Mouse (Mus musculus): Measurements from ENCODE around the gene Pold1. TPM values are rescaled to one million over a fixed set of nuclear protein-coding genes. Genes with fewer than 3 reads are reported as not detected.

Gene Pold1
- polyA plus RNA-seq, 1 experiment from 2014 or later: 47.8 TPM

DNA sequence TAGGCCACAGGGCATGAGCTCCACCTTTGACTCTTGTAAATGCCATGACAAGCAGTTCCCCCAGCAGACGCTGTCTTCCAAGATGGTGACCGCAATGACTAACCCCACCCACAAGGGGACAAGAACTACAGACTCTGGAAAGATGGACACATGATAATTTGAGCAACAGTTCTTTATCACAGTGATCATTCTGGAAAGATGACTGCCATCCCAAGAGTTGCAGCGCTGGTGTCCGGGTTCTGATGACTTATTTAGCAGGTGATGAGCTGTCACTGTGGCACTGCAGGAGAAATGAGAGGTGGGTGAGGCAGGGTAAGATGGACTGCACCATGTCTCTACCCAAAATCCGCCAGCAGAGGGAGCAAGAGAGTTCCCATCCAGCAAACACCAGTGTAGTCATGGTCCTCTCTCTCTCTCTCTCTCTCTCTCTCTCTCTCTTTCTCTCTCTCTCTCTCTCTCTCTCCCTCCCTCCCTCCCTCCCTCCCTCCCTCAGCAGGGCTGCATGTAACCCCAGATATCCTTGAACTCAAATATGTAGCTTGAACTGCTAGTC lies 47.0 kb downstream of the Pold1 start:
- no peak for ATAC-seq (ENCODE audit: low read depth)
- Histone ChIP-seq H3K4me2 (ENCODE audit: low read depth, low read length) (no peak overlapping the region), H3K4me3 (ENCODE audit: low read depth, low read length) (no peak overlapping the region), H3K9me3 (replicated peaks; ENCODE audit: control insufficient read depth, low read length) (no peaks in the 10 kb centered on the region), H3K36me3 (ENCODE audit: control insufficient read depth, insufficient read depth) (no peaks in the 10 kb centered on the region), H3K27me3 (ENCODE audit: control insufficient read depth, insufficient read depth, low read depth, low read length) (peaks cover 2% of the 10 kb centered on the region), H3K9ac (ENCODE audit: low read depth, low read length) (no peak overlapping the region), H3K27ac (ENCODE audit: low read length) (no peak overlapping the region), H3K4me1 (ENCODE audit: control insufficient read depth, low read depth, low read length) (peaks cover 12% of the 10 kb centered on the region)
- 23% methylated on average over 5 of the region's 5 CpGs for WGBS (ENCODE audit: insufficient replicate concordance)

DNA sequence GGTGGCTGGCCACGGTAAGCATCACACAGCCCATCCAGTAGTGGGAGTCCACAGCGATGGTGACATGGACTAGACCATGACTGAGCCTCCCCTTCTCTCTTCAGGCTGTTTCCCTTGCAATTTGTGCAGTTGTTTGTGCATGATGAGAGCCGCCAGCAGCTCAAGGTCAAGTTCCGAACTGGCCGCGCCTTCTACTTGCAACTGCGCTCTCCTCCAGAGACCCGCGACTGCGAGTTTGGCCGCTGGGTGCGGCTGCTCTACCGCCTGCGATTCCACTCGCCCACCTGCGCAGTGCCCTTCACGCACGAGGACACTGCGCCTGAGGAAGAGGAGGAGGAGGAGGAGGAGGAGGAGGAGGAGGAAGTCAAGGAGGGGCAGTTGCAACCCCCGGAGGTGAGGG lies 48.6 kb downstream of the Pold1 start:
- H3K27me3 ChIP-seq (ENCODE audit: control insufficient read depth, insufficient read depth, low read depth, low read length): peaks cover 2% of the 10 kb centered on the region
- no peak overlapping the region for H3K9ac ChIP-seq (ENCODE audit: low read depth, low read length)
- no peak for ATAC-seq (ENCODE audit: low read depth)
- no peaks in the 10 kb centered on the region for H3K9me3 ChIP-seq (replicated peaks; ENCODE audit: control insufficient read depth, low read length)
- 64% methylated on average over 17 of the region's 20 CpGs for WGBS (ENCODE audit: insufficient replicate concordance)
- H3K4me3 ChIP-seq (ENCODE audit: low read depth, low read length): no peak overlapping the region
- no peak overlapping the region for H3K4me2 ChIP-seq (ENCODE audit: low read depth, low read length)
- H3K36me3 ChIP-seq (ENCODE audit: control insufficient read depth, insufficient read depth): no peaks in the 10 kb centered on the region
- peaks cover 22% of the 10 kb centered on the region for H3K4me1 ChIP-seq (ENCODE audit: control insufficient read depth, low read depth, low read length)
- H3K27ac ChIP-seq (ENCODE audit: low read length): no peak overlapping the region

DNA sequence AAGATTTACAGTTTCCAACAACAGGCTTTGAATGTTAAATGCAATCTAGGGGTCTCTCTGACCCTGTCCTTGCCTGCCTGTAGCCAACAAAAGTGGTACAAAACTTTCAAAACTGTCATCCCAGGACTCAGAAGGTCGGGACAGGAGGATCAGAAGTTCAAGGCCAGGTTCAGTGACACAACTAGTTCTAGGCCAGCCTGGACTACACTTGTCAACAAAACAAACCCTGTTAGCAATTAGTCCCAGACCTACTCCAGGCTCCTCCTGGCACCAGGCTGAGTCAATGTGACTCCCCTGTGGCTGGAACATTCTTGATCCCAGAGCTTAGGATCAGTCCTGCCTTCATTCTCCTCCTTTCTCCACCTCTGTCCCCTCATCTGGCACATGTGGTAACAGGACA lies 49.7 kb downstream of the Pold1 start:
- Histone ChIP-seq H3K27ac (ENCODE audit: low read length) (peak overlapping the region; percentile 48; the same call in 1 of the 2 replicates), H3K4me2 (ENCODE audit: low read depth, low read length) (no peak overlapping the region), H3K9me3 (replicated peaks; ENCODE audit: control insufficient read depth, low read length) (no peaks in the 10 kb centered on the region), H3K4me3 (ENCODE audit: low read depth, low read length) (no peak overlapping the region), H3K27me3 (ENCODE audit: control insufficient read depth, insufficient read depth, low read depth, low read length) (peaks cover 2% of the 10 kb centered on the region), H3K4me1 (ENCODE audit: control insufficient read depth, low read depth, low read length) (peaks cover 27% of the 10 kb centered on the region), H3K36me3 (ENCODE audit: control insufficient read depth, insufficient read depth) (peaks cover under 1% of the 10 kb centered on the region; the same call in 1 of the 2 replicates), H3K9ac (ENCODE audit: low read depth, low read length) (no peak overlapping the region)
- ATAC-seq (ENCODE audit: low read depth): no peak
- WGBS (ENCODE audit: insufficient replicate concordance): 34% methylated on average over 1 of the region's 1 CpGs

DNA sequence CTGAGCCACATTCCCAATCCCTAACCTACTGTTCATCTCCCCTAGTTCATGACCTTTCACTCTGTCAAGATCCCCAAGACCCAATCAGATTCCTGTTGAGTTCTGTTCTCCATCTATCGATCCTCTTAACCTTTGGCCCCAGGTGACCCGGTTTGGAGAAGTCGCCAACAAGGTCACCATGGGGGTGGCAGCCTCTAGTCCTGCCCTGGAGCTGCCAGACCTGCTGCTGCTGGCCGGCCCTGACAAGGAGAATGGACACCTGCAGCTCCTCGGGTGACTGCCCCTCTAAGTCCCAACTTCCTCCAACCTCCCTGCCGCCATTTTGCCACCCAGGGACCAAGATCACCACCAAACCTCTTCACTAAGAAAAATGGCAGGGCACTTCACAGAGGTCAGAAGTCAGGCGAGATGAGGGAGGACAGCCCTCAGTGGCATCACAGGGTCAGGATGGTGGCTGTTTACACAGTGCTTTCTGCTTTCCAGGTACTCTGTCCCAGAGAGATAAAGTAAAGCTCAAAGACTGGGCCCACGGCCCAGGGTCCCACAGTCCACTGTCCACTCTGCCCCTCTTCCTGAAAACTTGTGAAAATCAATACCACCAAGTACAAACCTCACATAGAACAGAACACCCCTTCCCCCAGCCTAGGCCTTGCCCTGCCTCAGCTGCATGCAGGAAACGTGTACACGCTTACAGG lies 51.1 kb downstream of the Pold1 start:
- peak overlapping the region; percentile 80 for H3K4me3 ChIP-seq (ENCODE audit: low read depth, low read length)
- WGBS (ENCODE audit: insufficient replicate concordance): 75% methylated on average over 10 of the region's 10 CpGs

DNA sequence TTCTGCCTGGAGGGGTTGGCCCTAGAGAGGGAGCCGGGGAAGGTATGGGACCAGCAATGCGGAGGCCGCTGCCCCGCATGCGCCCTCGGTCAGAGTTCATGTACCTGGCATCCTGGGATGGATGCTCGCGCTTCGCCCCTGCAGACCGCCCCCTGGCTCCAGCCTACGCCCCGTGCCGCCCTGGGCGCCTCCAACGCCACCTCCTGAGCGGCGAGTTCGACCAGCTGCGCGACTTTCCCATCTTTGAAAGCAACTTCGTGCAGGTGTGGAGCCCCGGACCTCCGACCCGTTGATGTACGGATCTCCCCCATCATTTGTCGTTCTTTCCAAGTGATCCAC lies 51.9 kb downstream of the Pold1 start:
- peak; percentile 47 for ATAC-seq (ENCODE audit: low read depth)
- WGBS (ENCODE audit: insufficient replicate concordance): 1% methylated on average over 26 of the region's 26 CpGs
- Histone ChIP-seq H3K27me3 (ENCODE audit: control insufficient read depth, insufficient read depth, low read depth, low read length) (peaks cover 2% of the 10 kb centered on the region), H3K36me3 (ENCODE audit: control insufficient read depth, insufficient read depth) (peaks cover 9% of the 10 kb centered on the region), H3K4me1 (ENCODE audit: control insufficient read depth, low read depth, low read length) (peaks cover 27% of the 10 kb centered on the region), H3K27ac (ENCODE audit: low read length) (peak overlapping the region; percentile 96), H3K4me3 (ENCODE audit: low read depth, low read length) (peak overlapping the region; percentile 80), H3K4me2 (ENCODE audit: low read depth, low read length) (peak overlapping the region; percentile 82), H3K9me3 (replicated peaks; ENCODE audit: control insufficient read depth, low read length) (no peaks in the 10 kb centered on the region), H3K9ac (ENCODE audit: low read depth, low read length) (peak overlapping the region; percentile 65)

More for the DNA sequence above, 51.1 kb downstream of the Pold1 start:
- H3K36me3 ChIP-seq (ENCODE audit: control insufficient read depth, insufficient read depth): peaks cover 3% of the 10 kb centered on the region
- peak overlapping the region; percentile 65 for H3K9ac ChIP-seq (ENCODE audit: low read depth, low read length)
- peak overlapping the region; percentile 96 for H3K27ac ChIP-seq (ENCODE audit: low read length)
- H3K4me1 ChIP-seq (ENCODE audit: control insufficient read depth, low read depth, low read length): peaks cover 27% of the 10 kb centered on the region
- no peaks in the 10 kb centered on the region for H3K9me3 ChIP-seq (replicated peaks; ENCODE audit: control insufficient read depth, low read length)
- H3K27me3 ChIP-seq (ENCODE audit: control insufficient read depth, insufficient read depth, low read depth, low read length): peaks cover 2% of the 10 kb centered on the region
- peak; percentile 10; the same call in 1 of the 2 replicates for ATAC-seq (ENCODE audit: low read depth)
- H3K4me2 ChIP-seq (ENCODE audit: low read depth, low read length): peak overlapping the region; percentile 82

DNA sequence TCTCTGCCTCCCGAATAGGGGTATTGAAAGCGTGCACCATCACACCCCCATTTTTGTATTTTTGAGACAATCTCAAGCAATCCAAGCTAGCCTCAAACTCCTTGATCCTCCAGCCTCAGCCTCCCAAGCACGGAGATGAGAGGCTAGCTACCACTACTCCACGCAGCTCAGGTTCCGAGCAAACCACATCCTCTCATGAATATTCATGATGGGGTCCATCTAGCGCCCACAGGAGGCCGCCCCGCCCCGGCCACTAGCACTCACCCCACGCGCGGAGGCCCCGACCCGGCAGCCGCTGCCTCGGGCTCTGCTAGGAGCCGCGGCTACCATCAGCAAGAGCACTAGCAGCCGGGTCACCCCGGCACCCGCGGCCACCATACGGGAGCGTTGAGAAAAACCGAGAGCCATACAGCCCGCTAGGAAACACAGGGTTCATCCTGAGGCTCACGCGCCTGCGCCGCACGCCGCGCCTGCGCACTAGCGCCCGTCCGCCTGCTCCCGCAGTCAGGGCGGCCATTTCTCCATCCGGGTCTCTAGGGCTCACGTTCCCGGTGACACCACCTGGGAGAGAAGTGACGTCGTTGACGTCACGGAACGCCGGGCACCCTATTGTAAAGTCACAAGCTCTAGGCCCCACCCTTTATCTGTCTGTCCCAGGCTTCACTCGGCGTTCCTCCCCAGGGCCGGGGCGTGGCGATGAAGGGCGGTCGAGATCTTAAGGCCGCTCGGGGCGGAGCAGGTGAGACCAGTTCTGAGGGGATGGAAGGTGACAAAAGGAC lies 52.5 kb downstream of the Pold1 start, which contains the start of the genes Emc10 and Fam71e1:
Gene Emc10 (minus strand): TSS at position 538 of the 779 bp plus-strand sequence.
Gene Fam71e1 (plus strand): TSS at position 590 of the 779 bp plus-strand sequence.
- Histone ChIP-seq H3K9ac (ENCODE audit: low read depth, low read length) (peak within 1 kb of the TSS; percentile 94), H3K4me3 (ENCODE audit: low read depth, low read length) (peak within 1 kb of the TSS; percentile 80), H3K27me3 (ENCODE audit: control insufficient read depth, insufficient read depth, low read depth, low read length) (peaks cover 2% of the 10 kb centered on the region), H3K9me3 (replicated peaks; ENCODE audit: control insufficient read depth, low read length) (no peaks in the 10 kb centered on the region), H3K4me1 (ENCODE audit: control insufficient read depth, low read depth, low read length) (peaks cover 27% of the 10 kb centered on the region), H3K36me3 (ENCODE audit: control insufficient read depth, insufficient read depth) (peaks cover 11% of the 10 kb centered on the region), H3K27ac (ENCODE audit: low read length) (peak within 1 kb of the TSS; percentile 96), H3K4me2 (ENCODE audit: low read depth, low read length) (peak within 1 kb of the TSS; percentile 82)
- WGBS (ENCODE audit: insufficient replicate concordance): under 1% methylated on average over 58 of the region's 58 CpGs
- peak; percentile 94 for ATAC-seq (ENCODE audit: low read depth)

DNA sequence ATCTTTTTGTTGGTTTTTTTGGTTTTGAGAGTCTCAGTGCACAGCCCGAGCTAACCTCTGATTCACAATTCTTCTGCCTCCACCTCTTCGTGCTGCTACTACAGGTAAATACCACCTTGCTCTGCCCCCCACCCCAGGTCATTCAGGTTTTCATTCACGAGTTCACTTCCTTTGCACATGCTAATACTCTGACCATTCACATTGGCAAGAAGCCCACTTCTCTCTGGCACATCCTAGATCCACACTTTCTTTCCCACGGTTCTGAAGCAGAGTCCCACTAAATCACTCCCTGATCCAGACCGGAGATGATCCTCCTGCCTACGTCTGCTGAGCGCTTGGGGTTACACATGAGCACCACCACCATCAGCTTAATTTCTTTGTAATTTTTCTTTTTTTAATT lies 53.6 kb downstream of the Pold1 start:
- H3K4me2 ChIP-seq (ENCODE audit: low read depth, low read length): peak overlapping the region; percentile 82

DNA sequence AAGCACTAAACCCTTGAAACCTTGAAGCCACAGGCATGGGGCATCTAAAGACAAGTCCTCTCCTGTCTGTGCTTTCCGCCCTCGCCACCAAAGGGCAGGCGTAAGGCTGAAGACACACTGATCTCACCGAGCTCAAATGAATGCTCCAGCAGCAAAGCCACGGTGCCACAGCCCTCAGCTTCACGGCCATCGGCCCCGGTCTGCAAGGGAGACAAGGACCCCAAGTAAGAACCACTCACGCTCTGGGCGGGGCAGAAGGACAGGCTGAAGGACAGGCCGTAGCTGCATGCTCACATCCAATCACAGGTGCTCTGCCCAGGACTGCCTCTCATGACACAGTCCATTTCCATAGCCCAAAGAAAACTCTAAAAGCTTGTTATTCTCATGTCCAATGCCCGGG lies 54.0 kb downstream of the Pold1 start:
- H3K4me3 ChIP-seq (ENCODE audit: low read depth, low read length): no peak overlapping the region; the same call in 1 of the 2 replicates
- H3K4me2 ChIP-seq (ENCODE audit: low read depth, low read length): peak overlapping the region; percentile 82; the same call in 1 of the 2 replicates
- H3K9ac ChIP-seq (ENCODE audit: low read depth, low read length): no peak overlapping the region
- peaks cover 27% of the 10 kb centered on the region for H3K4me1 ChIP-seq (ENCODE audit: control insufficient read depth, low read depth, low read length)
- no peaks in the 10 kb centered on the region for H3K27me3 ChIP-seq (ENCODE audit: control insufficient read depth, insufficient read depth, low read depth, low read length)
- H3K9me3 ChIP-seq (replicated peaks; ENCODE audit: control insufficient read depth, low read length): no peaks in the 10 kb centered on the region
- no peak for ATAC-seq (ENCODE audit: low read depth)
- peaks cover 23% of the 10 kb centered on the region for H3K36me3 ChIP-seq (ENCODE audit: control insufficient read depth, insufficient read depth)
- 84% methylated on average over 12 of the region's 12 CpGs for WGBS (ENCODE audit: insufficient replicate concordance)
- H3K27ac ChIP-seq (ENCODE audit: low read length): no peak overlapping the region

More for the DNA sequence above, 53.6 kb downstream of the Pold1 start:
- Histone ChIP-seq H3K36me3 (ENCODE audit: control insufficient read depth, insufficient read depth) (peaks cover 20% of the 10 kb centered on the region), H3K4me1 (ENCODE audit: control insufficient read depth, low read depth, low read length) (peaks cover 27% of the 10 kb centered on the region), H3K9me3 (replicated peaks; ENCODE audit: control insufficient read depth, low read length) (no peaks in the 10 kb centered on the region), H3K9ac (ENCODE audit: low read depth, low read length) (peak overlapping the region; percentile 94), H3K27ac (ENCODE audit: low read length) (no peak overlapping the region), H3K4me3 (ENCODE audit: low read depth, low read length) (peak overlapping the region; percentile 80), H3K27me3 (ENCODE audit: control insufficient read depth, insufficient read depth, low read depth, low read length) (no peaks in the 10 kb centered on the region)
- 77% methylated on average over 7 of the region's 7 CpGs for WGBS (ENCODE audit: insufficient replicate concordance)
- no peak for ATAC-seq (ENCODE audit: low read depth)
